Mouse (Mus musculus): Measurements from ENCODE around the gene Sugct. TPM values are rescaled to one million over a fixed set of nuclear protein-coding genes. Genes with fewer than 3 reads are reported as not detected.

Gene Sugct
- polyA plus RNA-seq, 1 experiment from 2014 or later, result 14.0 TPM

GRCm38 (mm10) chr13:17335885-17336540 lies 359.3 kb downstream of the Sugct start:
- Histone ChIP-seq H3K27ac (ENCODE audit: low read depth) (no peak overlapping the region), H3K4me2 (ENCODE audit: low read depth, low read length) (no peak overlapping the region), H3K4me3 (ENCODE audit: low read depth, low read length) (no peak overlapping the region), H3K9ac (replicated peaks) (no peak overlapping the region), H3K9me3 (ENCODE audit: low read length) (no peaks in the 10 kb centered on the region), H3K4me1 (ENCODE audit: insufficient read depth) (no peaks in the 10 kb centered on the region), H3K27me3 (ENCODE audit: insufficient read depth, low read length) (no peaks in the 10 kb centered on the region), H3K36me3 (replicated peaks; ENCODE audit: insufficient read depth, low read length) (no peaks in the 10 kb centered on the region)
- TF ChIP-seq EP300 (IDR thresholded peaks at IDR 0.05; ENCODE audit: low read depth) (no peak), CTCF (IDR thresholded peaks at IDR 0.05; ENCODE audit: low read depth) (no peak)
- DNase-seq, result no peak
- WGBS (ENCODE audit: insufficient replicate concordance), result 53% methylated on average over 4 of the region's 4 CpGs
- ATAC-seq, result no peak

- no peak overlapping the region for H3K4me2 ChIP-seq (ENCODE audit: low read depth, low read length)
- DNase-seq (no peak), ATAC-seq (no peak)
- H3K4me1 ChIP-seq (ENCODE audit: insufficient read depth), result no peaks in the 10 kb centered on the region
- H3K27me3 ChIP-seq (ENCODE audit: insufficient read depth, low read length), result no peaks in the 10 kb centered on the region
- no peaks in the 10 kb centered on the region for H3K36me3 ChIP-seq (replicated peaks; ENCODE audit: insufficient read depth, low read length)
- no peaks in the 10 kb centered on the region for H3K9me3 ChIP-seq (ENCODE audit: low read length)
- TF ChIP-seq CTCF (IDR thresholded peaks at IDR 0.05; ENCODE audit: low read depth), result no peak
- TF ChIP-seq EP300 (IDR thresholded peaks at IDR 0.05; ENCODE audit: low read depth), result no peak
- 77% methylated on average over 4 of the region's 4 CpGs for WGBS (ENCODE audit: insufficient replicate concordance)
- H3K9ac ChIP-seq (replicated peaks), result no peak overlapping the region
- no peak overlapping the region for H3K27ac ChIP-seq (ENCODE audit: low read depth)
- no peak overlapping the region for H3K4me3 ChIP-seq (ENCODE audit: low read depth, low read length)
Observed at GRCm38 (mm10) chr13:17326863-17327262, 368.5 kb downstream of the Sugct start.

- no peak for ATAC-seq
- 84% methylated on average over 4 of the region's 4 CpGs for WGBS (ENCODE audit: insufficient replicate concordance)
- TF ChIP-seq CTCF (IDR thresholded peaks at IDR 0.05; ENCODE audit: low read depth) (no peak), EP300 (IDR thresholded peaks at IDR 0.05; ENCODE audit: low read depth) (no peak)
Observed at GRCm38 (mm10) chr13:17301590-17301989, 393.8 kb downstream of the Sugct start.

GRCm38 (mm10) chr13:17297462-17298005 lies 397.8 kb downstream of the Sugct start:
- no peak for DNase-seq
- no peaks in the 10 kb centered on the region for H3K9me3 ChIP-seq (ENCODE audit: low read length)

More at GRCm38 (mm10) chr13:17301590-17301989, 393.8 kb downstream of the Sugct start:
- no peak overlapping the region for H3K27ac ChIP-seq (ENCODE audit: low read depth)
- no peaks in the 10 kb centered on the region for H3K36me3 ChIP-seq (replicated peaks; ENCODE audit: insufficient read depth, low read length)
- no peak overlapping the region for H3K9ac ChIP-seq (replicated peaks)
- no peak overlapping the region for H3K4me3 ChIP-seq (ENCODE audit: low read depth, low read length)
- H3K4me2 ChIP-seq (ENCODE audit: low read depth, low read length), result no peak overlapping the region
- no peak for DNase-seq
- H3K4me1 ChIP-seq (ENCODE audit: insufficient read depth), result no peaks in the 10 kb centered on the region
- H3K9me3 ChIP-seq (ENCODE audit: low read length), result no peaks in the 10 kb centered on the region
- no peaks in the 10 kb centered on the region for H3K27me3 ChIP-seq (ENCODE audit: insufficient read depth, low read length)

GRCm38 (mm10) chr13:17296912-17297311 lies 398.4 kb downstream of the Sugct start:
- TF ChIP-seq CTCF (IDR thresholded peaks at IDR 0.05; ENCODE audit: low read depth), result no peak
- no peak for TF ChIP-seq EP300 (IDR thresholded peaks at IDR 0.05; ENCODE audit: low read depth)
- H3K36me3 ChIP-seq (replicated peaks; ENCODE audit: insufficient read depth, low read length), result no peaks in the 10 kb centered on the region
- no peaks in the 10 kb centered on the region for H3K4me1 ChIP-seq (ENCODE audit: insufficient read depth)
- ATAC-seq, result no peak
- WGBS (ENCODE audit: insufficient replicate concordance), result 40% methylated on average over 4 of the region's 4 CpGs
- no peak for DNase-seq
- H3K27me3 ChIP-seq (ENCODE audit: insufficient read depth, low read length), result no peaks in the 10 kb centered on the region
- H3K9me3 ChIP-seq (ENCODE audit: low read length), result no peaks in the 10 kb centered on the region
- no peak overlapping the region for H3K27ac ChIP-seq (ENCODE audit: low read depth)
- H3K9ac ChIP-seq (replicated peaks), result no peak overlapping the region
- H3K4me3 ChIP-seq (ENCODE audit: low read depth, low read length), result no peak overlapping the region
- no peak overlapping the region for H3K4me2 ChIP-seq (ENCODE audit: low read depth, low read length)

More at GRCm38 (mm10) chr13:17297462-17298005, 397.8 kb downstream of the Sugct start:
- no peak for ATAC-seq
- H3K4me3 ChIP-seq (ENCODE audit: low read depth, low read length), result no peak overlapping the region
- TF ChIP-seq EP300 (IDR thresholded peaks at IDR 0.05; ENCODE audit: low read depth) (no peak), CTCF (IDR thresholded peaks at IDR 0.05; ENCODE audit: low read depth) (no peak)
- no peaks in the 10 kb centered on the region for H3K4me1 ChIP-seq (ENCODE audit: insufficient read depth)
- whole genome bisulfite sequencing (ENCODE audit: insufficient replicate concordance), result 15% methylated on average over 1 of the region's 1 CpGs
- no peaks in the 10 kb centered on the region for H3K27me3 ChIP-seq (ENCODE audit: insufficient read depth, low read length)
- no peak overlapping the region for H3K9ac ChIP-seq (replicated peaks)
- no peak overlapping the region for H3K4me2 ChIP-seq (ENCODE audit: low read depth, low read length)
- no peak overlapping the region for H3K27ac ChIP-seq (ENCODE audit: low read depth)
- no peaks in the 10 kb centered on the region for H3K36me3 ChIP-seq (replicated peaks; ENCODE audit: insufficient read depth, low read length)

GRCm38 (mm10) chr13:17296460-17296859 lies 398.9 kb downstream of the Sugct start:
- 75% methylated on average over 3 of the region's 3 CpGs for WGBS (ENCODE audit: insufficient replicate concordance)

More at GRCm38 (mm10) chr13:17296460-17296859, 398.9 kb downstream of the Sugct start:
- no peak for TF ChIP-seq EP300 (IDR thresholded peaks at IDR 0.05; ENCODE audit: low read depth)
- no peak for TF ChIP-seq CTCF (IDR thresholded peaks at IDR 0.05; ENCODE audit: low read depth)
- no peaks in the 10 kb centered on the region for H3K4me1 ChIP-seq (ENCODE audit: insufficient read depth)
- H3K9me3 ChIP-seq (ENCODE audit: low read length), result no peaks in the 10 kb centered on the region
- H3K27ac ChIP-seq (ENCODE audit: low read depth), result no peak overlapping the region
- H3K27me3 ChIP-seq (ENCODE audit: insufficient read depth, low read length), result no peaks in the 10 kb centered on the region
- H3K9ac ChIP-seq (replicated peaks), result no peak overlapping the region
- no peak for ATAC-seq
- no peak overlapping the region for H3K4me2 ChIP-seq (ENCODE audit: low read depth, low read length)
- H3K36me3 ChIP-seq (replicated peaks; ENCODE audit: insufficient read depth, low read length), result no peaks in the 10 kb centered on the region
- DNase-seq, result no peak
- no peak overlapping the region for H3K4me3 ChIP-seq (ENCODE audit: low read depth, low read length)
